Mouse (Mus musculus): ENCODE results near the gene Cdc42ep5.
"Not testable (repeated sequence)": the region's sequence is repeated elsewhere in the genome, so short reads cannot be mapped to it uniquely, and the experiment has no call there.

Gene Cdc42ep5

GRCm38 (mm10) chr7:4164090-4164910 lies at the start of gene Cdc42ep5:
Gene Cdc42ep5 (minus strand): TSS chr7:4164860.
- no peak for DNase-seq (ENCODE audit: low spot score)

GRCm38 (mm10) chr7:4213436-4213835 lies 48.8 kb upstream of the Cdc42ep5 start:
- DNase-seq (ENCODE audit: low spot score), result not testable (repeated sequence)

- no peak for DNase-seq (ENCODE audit: low spot score)
Observed at GRCm38 (mm10) chr7:4208626-4209025, 44.0 kb upstream of the Cdc42ep5 start.

GRCm38 (mm10) chr7:4207126-4207525 lies 42.5 kb upstream of the Cdc42ep5 start:
- no peak for DNase-seq (ENCODE audit: low spot score)

- DNase-seq (ENCODE audit: low spot score), result no peak
Observed at GRCm38 (mm10) chr7:4178438-4178837, 13.8 kb upstream of the Cdc42ep5 start.

GRCm38 (mm10) chr7:4170193-4170938 lies 5.7 kb upstream of the Cdc42ep5 start:
- DNase-seq (ENCODE audit: low spot score), result no peak

GRCm38 (mm10) chr7:4167098-4167497 lies 2.4 kb upstream of the Cdc42ep5 start:
- DNase-seq (ENCODE audit: low spot score), result no peak

GRCm38 (mm10) chr7:4165286-4165685 lies 626 bp upstream of the Cdc42ep5 start:
- no peak for DNase-seq (ENCODE audit: low spot score)

GRCm38 (mm10) chr7:4163571-4164072 lies 1.0 kb downstream of the Cdc42ep5 start:
- no peak for DNase-seq (ENCODE audit: low spot score)

- not testable (repeated sequence) for DNase-seq (ENCODE audit: low spot score)
Observed at GRCm38 (mm10) chr7:4161596-4161995, 3.1 kb downstream of the Cdc42ep5 start.

- no peak for DNase-seq (ENCODE audit: low spot score)
Observed at GRCm38 (mm10) chr7:4154976-4155375, 9.7 kb downstream of the Cdc42ep5 start.

- no peak for DNase-seq (ENCODE audit: low spot score)
Observed at GRCm38 (mm10) chr7:4154356-4154755, 10.3 kb downstream of the Cdc42ep5 start.

GRCm38 (mm10) chr7:4151241-4151640 lies 13.4 kb downstream of the Cdc42ep5 start:
- peak; percentile 16 for DNase-seq (ENCODE audit: low spot score)

- peak; percentile 52 for DNase-seq (ENCODE audit: low spot score)
Observed at GRCm38 (mm10) chr7:4150811-4151221, 13.8 kb downstream of the Cdc42ep5 start.

- peak; percentile 47 for DNase-seq (ENCODE audit: low spot score)
Observed at GRCm38 (mm10) chr7:4150059-4150541, 14.6 kb downstream of the Cdc42ep5 start, which contains the start of gene Leng9. Gene Leng9 (minus strand): TSS chr7:4150374.

- peak; percentile 84 for DNase-seq (ENCODE audit: low spot score)
Observed at GRCm38 (mm10) chr7:4149209-4150054, 15.2 kb downstream of the Cdc42ep5 start.

GRCm38 (mm10) chr7:4148341-4149208 lies 16.1 kb downstream of the Cdc42ep5 start:
- peak; percentile 34 for DNase-seq (ENCODE audit: low spot score)

- no peak for DNase-seq (ENCODE audit: low spot score)
Observed at GRCm38 (mm10) chr7:4147836-4148235, 16.8 kb downstream of the Cdc42ep5 start.

- DNase-seq (ENCODE audit: low spot score), result peak; percentile 23
Observed at GRCm38 (mm10) chr7:4147371-4147770, 17.3 kb downstream of the Cdc42ep5 start.

Data from layer of hippocampus, adult 11-12 months (tissue).